Mouse (Mus musculus) liver, embryonic 13.5 days (tissue): Measurements from ENCODE around the gene Spp1. TPM values are rescaled to one million over a fixed set of nuclear protein-coding genes. Genes with fewer than 3 reads are reported as not detected.

Source experiments
- ATAC-seq: fragments of 200-750 bp; cut with Nextera tagmentation; 2 replicates; pipeline ENCODE4 v1.8.0; 2017; ENCODE audit warnings: low read depth, mild to moderate bottlenecking, moderate number of reproducible peaks, moderate library complexity
- DNase-seq: peaks from one replicate; pipeline ENCODE4 v3.0.0; 2022
- H3K27ac ChIP-seq: fragments of 300-500 bp; sonication (generic); 2 replicates; pipeline ENCODE4 v1.5.1; 2015; ENCODE audit warnings: moderate library complexity, mild to moderate bottlenecking, inconsistent platforms
- H3K27me3 ChIP-seq: fragments of 300-500 bp; sonication (generic); 2 replicates; pipeline ENCODE4 v1.6.1; 2015; ENCODE audit warnings: mild to moderate bottlenecking, inconsistent platforms
- H3K36me3 ChIP-seq: fragments of 300-500 bp; sonication (generic); 2 replicates; pipeline ENCODE4 v1.6.1; 2015; ENCODE audit warnings: mild to moderate bottlenecking, inconsistent platforms
- H3K4me1 ChIP-seq: fragments of 300-500 bp; sonication (generic); replicated peaks from 2 replicates; pipeline ENCODE4 v1.6.1; 2015; ENCODE audit warnings: inconsistent platforms
- H3K4me2 ChIP-seq: fragments of 300-500 bp; sonication (generic); 2 replicates; pipeline ENCODE4 v1.6.1; 2015; ENCODE audit warnings: inconsistent platforms, mild to moderate bottlenecking, moderate library complexity
- H3K4me3 ChIP-seq: fragments of 300-500 bp; sonication (generic); replicated peaks from 2 replicates; pipeline ENCODE4 v1.5.1; 2015; ENCODE audit warnings: mild to moderate bottlenecking, inconsistent platforms
- H3K9ac ChIP-seq: fragments of 300-500 bp; sonication (generic); 2 replicates; pipeline ENCODE4 v1.6.1; 2015; ENCODE audit warnings: mild to moderate bottlenecking, inconsistent platforms
- H3K9me3 ChIP-seq: fragments of 300-500 bp; sonication (generic); replicated peaks from 2 replicates; pipeline ENCODE4 v1.6.1; 2016; ENCODE audit warnings: inconsistent platforms
- WGBS: fragments of 180-500 bp; shearing (Covaris S2); methylation state at CpG from one replicate; pipeline ENCODE4 v1.1.7; 2015; ENCODE audit not compliant: insufficient replicate concordance; 5-methylcytosine and 5-hydroxymethylcytosine counted together
- polyA plus RNA-seq: library from polyadenylated mRNA; unstranded; fragments of >200 nt; fragmentation: Nextera tagmentation; extraction: Ambion mirVana; gene quantifications from 2 replicates; pipeline ENCODE4 v1.2.1, GENCODE M21; 2015

The Spp1 gene
- polyA plus RNA-seq, 1 experiment from 2014 or later: 3.6 TPM

DNA sequence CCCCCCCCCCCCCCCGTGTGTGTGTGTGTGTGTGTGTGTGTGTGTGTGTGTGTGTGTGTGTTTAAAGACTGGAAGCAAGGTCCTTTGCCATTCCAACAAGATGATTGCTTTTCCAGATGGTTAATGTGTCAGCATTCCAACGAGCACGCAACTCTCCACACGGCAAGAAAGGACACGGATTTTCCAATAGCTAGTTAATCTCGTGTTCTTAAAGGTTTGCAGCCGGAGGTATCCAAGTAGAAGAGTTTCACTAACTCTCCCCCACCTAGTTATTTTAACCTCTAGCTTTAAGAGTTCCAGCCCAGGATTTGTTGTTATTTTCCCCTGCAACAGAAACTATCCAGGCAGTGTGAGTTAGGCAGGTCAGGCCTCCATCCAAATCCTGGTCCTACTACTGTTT is 25.9 kb downstream of the Spp1 start:
- no peak overlapping the region for H3K9ac ChIP-seq
- H3K9me3 ChIP-seq: no peaks in the 10 kb centered on the region
- H3K4me2 ChIP-seq: no peak overlapping the region
- peaks cover 19% of the 10 kb centered on the region for H3K27me3 ChIP-seq
- H3K4me1 ChIP-seq: no peaks in the 10 kb centered on the region
- DNase-seq (no peak), ATAC-seq (no peak)
- no peak overlapping the region for H3K27ac ChIP-seq
- H3K36me3 ChIP-seq: peaks cover 3% of the 10 kb centered on the region; the same call in 1 of the 2 replicates
- H3K4me3 ChIP-seq: no peak overlapping the region
- WGBS: 68% methylated on average over 6 of the region's 7 CpGs

DNA sequence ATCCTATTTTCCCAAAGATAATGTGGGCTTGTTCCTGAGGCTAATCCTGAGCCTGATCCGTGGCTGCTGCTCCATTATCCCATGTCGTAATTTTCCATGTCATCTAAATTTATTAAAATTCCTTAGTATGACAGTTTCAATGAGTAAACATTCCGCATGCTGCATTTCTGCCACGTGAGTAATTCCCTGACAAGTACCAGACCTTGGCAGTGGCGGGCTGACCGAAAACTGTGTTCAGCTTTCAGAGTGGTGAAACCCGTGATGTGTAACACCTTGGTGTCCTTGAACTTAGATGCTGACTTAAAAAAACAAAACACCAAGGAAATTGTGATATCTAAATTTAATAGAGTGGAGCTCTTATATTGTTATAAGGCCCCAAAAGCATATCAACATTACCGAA is 30.4 kb downstream of the Spp1 start:
- Histone ChIP-seq H3K27ac (no peak overlapping the region), H3K27me3 (peaks cover 2% of the 10 kb centered on the region), H3K9me3 (no peaks in the 10 kb centered on the region), H3K9ac (no peak overlapping the region), H3K4me1 (no peaks in the 10 kb centered on the region), H3K4me2 (no peak overlapping the region), H3K36me3 (peaks cover 9% of the 10 kb centered on the region), H3K4me3 (no peak overlapping the region)
- ATAC-seq: no peak
- DNase-seq: no peak
- WGBS: 76% methylated on average over 8 of the region's 8 CpGs

DNA sequence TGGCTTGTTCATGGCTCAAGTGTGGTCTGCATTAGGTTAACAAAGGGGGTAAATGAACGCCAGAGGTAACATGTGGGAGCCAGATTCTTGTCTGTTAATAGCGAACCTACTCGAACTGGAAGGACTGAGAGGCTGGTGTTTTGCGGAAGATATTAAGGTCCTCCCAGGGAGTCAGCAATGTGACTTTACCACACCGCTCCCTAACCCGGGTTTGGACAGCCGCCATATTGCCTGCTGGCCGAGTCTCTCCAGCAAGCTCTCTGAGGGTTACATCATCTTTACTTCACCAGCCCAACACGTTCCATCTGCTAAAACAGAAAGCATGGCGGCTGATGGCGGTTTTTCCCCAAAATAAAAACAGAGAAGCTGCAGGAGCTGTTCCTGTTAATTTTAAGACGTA is 30.8 kb downstream of the Spp1 start:
- no peak for DNase-seq
- Histone ChIP-seq H3K4me3 (no peak overlapping the region), H3K9me3 (no peaks in the 10 kb centered on the region), H3K4me2 (no peak overlapping the region), H3K27ac (no peak overlapping the region), H3K9ac (no peak overlapping the region), H3K4me1 (no peaks in the 10 kb centered on the region), H3K36me3 (peaks cover 9% of the 10 kb centered on the region), H3K27me3 (no peaks in the 10 kb centered on the region)
- 83% methylated on average over 12 of the region's 12 CpGs for WGBS
- ATAC-seq: no peak

DNA sequence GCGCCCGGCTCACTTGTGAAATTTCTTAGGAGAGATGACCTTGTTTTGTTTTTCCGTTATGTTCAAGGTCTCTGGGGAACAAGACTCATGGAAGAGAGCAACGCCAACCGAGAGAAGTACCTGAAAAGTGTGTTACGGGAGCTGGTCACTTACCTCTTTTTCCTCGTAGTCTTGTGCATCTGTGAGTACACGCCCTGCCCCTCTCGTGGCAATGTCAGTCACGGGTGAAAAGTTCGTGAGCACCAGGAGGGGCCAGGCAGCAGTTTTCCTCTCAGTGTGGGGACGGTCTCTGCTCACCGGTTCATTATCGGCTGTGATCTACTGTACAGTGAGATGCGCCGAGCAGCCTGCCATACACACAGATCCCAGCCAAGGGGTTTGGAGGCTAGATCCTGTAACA is 31.9 kb downstream of the Spp1 start:
- Histone ChIP-seq H3K9ac (no peak overlapping the region), H3K4me3 (no peak overlapping the region), H3K27me3 (no peaks in the 10 kb centered on the region), H3K9me3 (no peaks in the 10 kb centered on the region), H3K4me2 (no peak overlapping the region), H3K36me3 (peaks cover 9% of the 10 kb centered on the region), H3K4me1 (no peaks in the 10 kb centered on the region), H3K27ac (no peak overlapping the region)
- 87% methylated on average over 16 of the region's 16 CpGs for WGBS
- ATAC-seq (no peak), DNase-seq (no peak)

DNA sequence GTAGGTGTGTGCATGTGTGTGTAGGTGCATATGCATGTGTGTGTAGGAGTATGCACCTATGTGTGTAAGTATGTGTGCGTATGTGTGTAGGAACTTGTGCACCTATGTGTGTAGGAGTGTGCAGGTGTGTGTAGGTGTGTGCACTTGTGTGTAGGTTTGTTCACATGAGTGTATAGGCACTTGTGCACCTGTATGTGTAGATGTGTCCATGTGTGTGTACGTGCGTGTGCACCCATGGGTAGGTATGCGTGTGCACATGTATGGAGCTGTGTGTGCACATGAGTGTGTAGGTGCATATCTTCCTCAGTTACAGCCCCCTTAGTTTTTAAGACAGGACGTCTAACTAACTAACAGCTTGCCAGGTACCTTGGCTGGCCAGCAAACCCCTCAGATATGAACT is 33.7 kb downstream of the Spp1 start:
- H3K9ac ChIP-seq: no peak overlapping the region
- no peaks in the 10 kb centered on the region for H3K4me1 ChIP-seq
- no peaks in the 10 kb centered on the region for H3K27me3 ChIP-seq
- no peak overlapping the region for H3K4me2 ChIP-seq
- ATAC-seq (no peak), DNase-seq (no peak)
- H3K36me3 ChIP-seq: peaks cover 9% of the 10 kb centered on the region
- WGBS: 77% methylated on average over 5 of the region's 5 CpGs
- H3K4me3 ChIP-seq: no peak overlapping the region
- no peaks in the 10 kb centered on the region for H3K9me3 ChIP-seq
- H3K27ac ChIP-seq: no peak overlapping the region

DNA sequence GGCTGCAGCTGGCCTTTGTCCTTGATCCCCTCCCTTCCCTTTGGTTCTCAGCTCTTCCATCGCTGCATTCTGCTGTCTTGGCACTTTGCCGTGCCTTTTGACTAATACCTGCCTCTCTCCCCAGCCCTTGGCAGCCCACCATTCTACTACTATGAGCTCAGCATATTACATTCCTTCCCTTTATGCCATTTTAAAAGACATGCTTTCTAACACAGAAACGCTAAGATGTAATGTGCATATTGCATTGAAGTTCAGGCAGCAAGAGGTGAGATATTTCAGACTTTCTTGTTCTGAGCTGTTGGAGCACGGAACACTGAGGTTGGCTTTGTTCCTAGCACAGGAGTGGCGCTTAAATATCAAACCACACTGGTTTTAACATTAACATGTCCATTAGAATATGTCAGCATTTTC is 36.1 kb downstream of the Spp1 start:
- DNase-seq: no peak

DNA sequence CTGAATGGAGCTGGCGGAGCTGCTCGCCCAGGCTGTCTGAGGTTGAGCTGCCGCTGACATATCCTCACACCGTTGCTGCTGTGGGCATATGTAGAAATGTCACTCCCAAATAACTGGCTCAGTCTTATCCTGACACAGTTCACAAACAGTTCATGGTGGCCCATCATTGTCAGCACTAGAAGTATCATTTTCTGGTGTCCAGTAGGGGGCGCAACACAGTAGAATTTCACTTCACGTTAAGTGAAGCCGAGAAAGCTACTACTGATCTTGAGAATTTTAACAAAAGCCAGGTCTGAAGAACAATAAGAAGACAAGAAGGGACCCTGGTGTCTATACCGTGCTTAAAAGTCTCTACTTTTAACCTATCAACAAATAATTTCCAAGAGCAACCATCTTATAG is 37.5 kb downstream of the Spp1 start:
- Histone ChIP-seq H3K9me3 (no peaks in the 10 kb centered on the region), H3K4me2 (no peak overlapping the region), H3K36me3 (no peaks in the 10 kb centered on the region; the same call in 1 of the 2 replicates), H3K4me3 (no peak overlapping the region), H3K27me3 (no peaks in the 10 kb centered on the region), H3K9ac (no peak overlapping the region), H3K27ac (no peak overlapping the region), H3K4me1 (no peaks in the 10 kb centered on the region)
- DNase-seq (no peak), ATAC-seq (no peak)
- 79% methylated on average over 8 of the region's 8 CpGs for whole genome bisulfite sequencing

More for the DNA sequence above, 36.1 kb downstream of the Spp1 start:
- H3K4me1 ChIP-seq: no peaks in the 10 kb centered on the region
- H3K4me2 ChIP-seq: no peak overlapping the region
- H3K9ac ChIP-seq: no peak overlapping the region
- H3K4me3 ChIP-seq: no peak overlapping the region
- H3K27me3 ChIP-seq: no peaks in the 10 kb centered on the region
- 69% methylated on average over 5 of the region's 5 CpGs for WGBS
- peaks cover 6% of the 10 kb centered on the region; the same call in 1 of the 2 replicates for H3K36me3 ChIP-seq
- no peak for ATAC-seq
- no peaks in the 10 kb centered on the region for H3K9me3 ChIP-seq
- H3K27ac ChIP-seq: no peak overlapping the region

DNA sequence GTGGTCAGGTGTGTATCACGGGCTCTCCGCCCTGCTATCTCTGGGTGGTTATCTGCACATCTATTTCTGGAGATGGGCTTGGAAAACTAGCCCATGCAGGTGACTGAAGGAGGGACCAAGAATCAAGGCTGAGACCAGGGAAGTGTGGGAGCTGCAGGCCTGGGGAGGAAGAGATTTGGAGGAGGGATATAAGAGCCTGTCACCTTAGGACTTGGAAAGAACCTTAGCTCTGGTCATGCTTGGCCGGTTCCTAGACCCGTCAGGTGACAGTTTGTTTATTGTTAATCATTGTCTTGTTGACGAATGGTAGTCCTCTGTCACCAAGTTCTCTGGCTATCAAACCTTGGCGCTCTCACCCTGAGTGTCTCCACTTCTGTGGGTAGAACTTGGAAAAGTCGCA is 45.4 kb downstream of the Spp1 start:
- no peak overlapping the region for H3K27ac ChIP-seq
- no peak overlapping the region for H3K4me2 ChIP-seq
- no peaks in the 10 kb centered on the region for H3K4me1 ChIP-seq
- ATAC-seq (no peak), DNase-seq (no peak)
- no peaks in the 10 kb centered on the region for H3K9me3 ChIP-seq
- no peaks in the 10 kb centered on the region for H3K27me3 ChIP-seq
- no peak overlapping the region for H3K9ac ChIP-seq
- H3K36me3 ChIP-seq: peaks cover 3% of the 10 kb centered on the region; the same call in 1 of the 2 replicates
- no peak overlapping the region for H3K4me3 ChIP-seq
- 72% methylated on average over 7 of the region's 7 CpGs for WGBS

DNA sequence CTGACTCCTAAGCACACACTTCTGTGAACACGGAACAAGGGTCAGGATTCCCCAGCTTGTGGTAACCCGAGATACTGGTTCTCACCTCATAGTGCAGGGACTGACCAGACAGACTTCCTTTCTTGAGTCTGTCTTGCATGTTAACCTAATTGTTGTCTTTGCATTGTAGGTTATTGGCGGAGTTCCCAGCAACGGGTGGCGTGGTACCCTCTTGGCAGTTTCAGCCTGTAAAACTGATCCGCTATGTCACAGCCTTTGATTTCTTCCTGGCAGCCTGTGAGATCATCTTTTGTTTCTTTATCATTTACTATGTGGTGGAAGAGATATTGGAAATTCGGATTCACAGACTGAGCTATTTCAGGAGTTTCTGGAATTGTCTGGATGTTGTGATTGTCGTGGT is 47.9 kb downstream of the Spp1 start:
- H3K4me1 ChIP-seq: no peaks in the 10 kb centered on the region
- H3K9me3 ChIP-seq: no peaks in the 10 kb centered on the region
- H3K27me3 ChIP-seq: no peaks in the 10 kb centered on the region
- no peak for DNase-seq
- no peak overlapping the region for H3K9ac ChIP-seq
- H3K4me2 ChIP-seq: no peak overlapping the region
- no peak overlapping the region for H3K4me3 ChIP-seq
- H3K27ac ChIP-seq: no peak overlapping the region
- 72% methylated on average over 8 of the region's 8 CpGs for WGBS
- ATAC-seq: no peak
- peaks cover 3% of the 10 kb centered on the region; the same call in 1 of the 2 replicates for H3K36me3 ChIP-seq

Other genes with a start within 250 kb of the Spp1 start
- gene Dmp1, start 232.5 kb upstream of the Spp1 start, polyA plus RNA-seq: not detected in 2 replicates
- not detected in 2 replicates for gene Ibsp, start 135.9 kb upstream of the Spp1 start, polyA plus RNA-seq
- gene Mepe, start 109.8 kb upstream of the Spp1 start, polyA plus RNA-seq: not detected in 2 replicates
- 0.96 and 1.3 TPM in 2 replicates for gene Pkd2, start 24.3 kb downstream of the Spp1 start, polyA plus RNA-seq
- gene BC005561, start 73.2 kb downstream of the Spp1 start, polyA plus RNA-seq: 3.0 and 3.1 TPM in 2 replicates